Mouse (Mus musculus) bone marrow, adult 2 months (tissue): ENCODE results near the gene Cox4i2.

Source experiments
- CTCF ChIP-seq: fragments of 200-500 bp; IDR thresholded peaks from 2 replicates; pipeline ENCODE4 v1.5.1; 2011; ENCODE audit warnings: low read length, control low read depth; ENCODE audit not compliant: control insufficient read depth, insufficient read depth
- POLR2A ChIP-seq: fragments of 200-500 bp; IDR thresholded peaks from 2 replicates; pipeline ENCODE4 v1.6.1; 2011; ENCODE audit warnings: low read depth, mild to moderate bottlenecking, control low read depth, low read length, borderline replicate concordance; ENCODE audit not compliant: control insufficient read depth

DNA sequence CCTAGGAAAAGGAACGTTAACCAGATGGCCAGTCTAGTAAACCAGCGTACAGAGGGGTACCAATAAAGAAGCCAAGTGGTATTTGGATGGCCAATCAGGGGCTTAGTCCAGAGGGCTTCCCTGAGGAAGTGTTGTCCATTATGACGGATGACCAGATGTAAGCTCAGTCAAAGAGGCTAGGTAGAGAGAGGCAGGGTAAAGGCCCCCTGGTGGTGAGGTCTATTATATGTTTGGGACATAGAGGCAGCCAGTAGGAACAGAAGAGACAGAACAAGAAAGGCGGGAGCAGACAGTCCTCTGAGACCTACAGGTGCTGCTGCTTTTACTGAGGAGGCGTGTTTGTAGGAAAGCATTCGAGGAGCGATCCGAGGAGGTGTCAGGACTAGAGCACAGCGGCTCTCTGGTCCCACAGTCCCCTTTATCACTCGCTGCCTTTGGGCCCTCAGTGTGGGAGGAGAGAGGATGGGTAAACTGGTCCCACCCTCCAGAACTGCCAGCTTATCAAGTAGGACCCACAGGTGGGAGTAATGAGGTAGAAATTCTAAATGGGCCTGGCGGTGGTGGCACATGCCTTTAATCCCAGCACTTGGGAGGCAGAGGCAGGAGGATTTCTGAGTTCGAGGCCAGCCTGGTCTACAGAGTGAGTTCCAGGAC lies 13.8 kb downstream of the Cox4i2 start:
- TF ChIP-seq CTCF (peak; percentile 51), POLR2A (no peak)
